Mouse (Mus musculus) gastrocnemius, postnatal 10 days (tissue): ENCODE results near the gene Usp36. TPM values are rescaled to one million over a fixed set of nuclear protein-coding genes. Genes with fewer than 3 reads are reported as not detected.
"Not testable (repeated sequence)": the region's sequence is repeated elsewhere in the genome, so short reads cannot be mapped to it uniquely, and the experiment has no call there.

ENCODE experiments used
- DNase-seq: peaks from one replicate; pipeline ENCODE4 v3.0.0; 2021; ENCODE audit warnings: mixed read lengths
- long read RNA-seq, 2 experiments: library from polyadenylated mRNA; stranded (forward); transcript quantifications; one replicate each; pipeline ENCODE4 v2.0.0; 2021
- total RNA-seq, 2 experiments: library from RNA; stranded (reverse); gene quantifications; 2 replicates each; pipeline ENCODE4 v1.2.3; 2021

The Usp36 gene
- total RNA-seq, result 10 to 100 TPM in 1 of 2 experiments, 1 to 10 TPM in 1; 9.7 to 14.1 TPM
- long read RNA-seq, experiment 1, partial matches to known transcripts, result 1 of 3 reads
- long read RNA-seq, experiment 1, other reads (novel, unspliced or antisense), result 2 of 3 reads
- long read RNA-seq, experiment 2, partial matches to known transcripts, result 2 of 3 reads
- long read RNA-seq, experiment 2, other reads (novel, unspliced or antisense), result 1 of 3 reads

DNA sequence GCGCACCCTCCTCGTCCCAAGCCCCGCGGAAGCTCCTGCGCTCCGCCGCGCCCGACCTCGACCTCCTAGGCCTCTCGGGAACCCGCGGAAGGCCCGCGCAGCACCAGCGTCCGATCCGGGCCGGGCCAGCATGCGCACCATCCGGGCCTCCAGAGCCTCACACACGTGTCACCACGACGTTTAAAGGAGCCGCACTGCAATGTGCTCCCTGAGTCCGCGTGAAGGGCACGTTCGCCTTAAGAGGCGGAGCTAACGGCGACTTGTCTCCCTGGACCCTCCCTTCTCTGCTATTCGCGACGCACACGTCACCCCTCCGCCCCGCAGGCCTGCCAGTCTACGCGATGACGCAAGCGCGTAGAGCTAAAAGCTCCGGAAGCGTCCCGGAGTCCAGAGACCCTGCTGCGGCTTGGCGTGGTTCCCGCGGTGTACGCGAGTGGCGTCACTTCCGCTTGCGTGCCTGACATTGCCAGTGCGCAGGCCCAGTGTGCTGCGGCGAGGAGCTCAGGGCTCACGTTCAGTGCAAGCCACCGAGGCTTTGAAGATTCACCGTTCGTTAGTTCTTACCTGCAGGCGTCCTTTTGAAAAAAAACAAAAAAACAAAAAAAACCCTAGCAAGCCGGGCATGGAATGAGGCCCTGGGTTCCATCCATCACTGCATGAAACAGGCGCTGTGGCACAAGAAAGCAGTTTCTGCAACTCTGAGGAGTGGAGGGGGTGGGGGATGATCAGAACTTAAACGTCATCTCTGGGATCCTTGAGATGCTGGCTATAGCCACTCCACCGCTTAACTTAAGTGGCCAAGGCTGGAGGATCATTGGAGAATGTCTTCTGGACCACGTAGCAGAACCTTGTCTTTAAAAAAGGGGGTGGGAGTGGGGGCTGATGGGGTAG lies at the start of gene Usp36:
Gene Usp36, minus strand, starts transcription at position 246 of the 891 bp plus-strand sequence.
- DNase-seq, result peak; percentile 100

DNA sequence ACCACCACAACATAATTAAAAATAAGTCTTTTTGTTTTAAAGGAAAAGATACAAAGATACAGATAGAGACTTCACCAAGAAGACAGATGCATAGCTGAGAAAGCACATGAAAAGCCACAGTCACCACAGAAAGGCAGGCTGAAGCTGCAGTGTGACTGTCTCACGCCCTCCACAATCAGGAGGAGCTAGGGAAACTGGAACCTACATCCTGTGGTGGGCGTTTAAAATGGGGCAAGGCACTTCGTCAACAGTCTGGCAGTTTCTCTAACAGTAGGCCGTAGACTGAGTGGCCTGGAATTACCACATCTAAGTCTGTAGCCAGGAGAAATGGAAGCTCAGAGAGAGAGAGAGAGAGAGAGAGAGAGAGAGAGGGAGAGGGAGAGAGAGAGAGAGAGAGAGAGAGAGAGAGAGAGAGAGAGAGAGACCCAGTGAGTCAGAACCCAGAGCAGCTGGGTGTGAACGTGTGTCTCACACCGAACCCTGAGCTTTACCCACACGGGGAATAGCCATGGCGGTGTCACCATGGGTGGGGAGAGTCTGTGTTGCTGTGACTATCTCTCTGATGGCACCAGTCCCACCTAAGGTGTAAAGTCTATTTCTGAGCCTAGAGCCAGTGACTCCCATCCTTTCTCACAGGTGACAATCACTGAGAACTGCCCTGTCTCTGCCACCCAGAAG lies 47.6 kb upstream of the Usp36 start:
- DNase-seq, result no peak

DNA sequence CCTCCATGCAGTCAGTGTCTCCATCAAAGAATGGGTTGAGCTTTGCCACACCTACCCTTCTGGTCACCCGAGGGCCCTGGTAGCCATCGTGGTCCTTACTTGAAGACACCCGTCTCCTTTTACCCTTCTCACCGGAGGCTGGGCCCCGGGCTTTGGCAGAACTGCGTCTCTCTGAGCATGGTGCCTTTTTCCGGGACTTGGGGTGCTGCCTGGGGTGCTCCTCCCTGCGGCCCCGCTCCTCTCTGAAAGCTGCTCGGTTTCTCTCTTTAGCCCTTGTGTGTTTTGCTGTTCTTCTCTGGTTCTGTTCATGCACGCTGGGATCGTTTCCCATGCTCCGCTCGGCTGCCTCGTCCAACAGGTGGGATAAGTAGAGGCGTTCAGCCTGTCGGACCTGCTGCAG lies 43.4 kb upstream of the Usp36 start:
- no peak for DNase-seq

DNA sequence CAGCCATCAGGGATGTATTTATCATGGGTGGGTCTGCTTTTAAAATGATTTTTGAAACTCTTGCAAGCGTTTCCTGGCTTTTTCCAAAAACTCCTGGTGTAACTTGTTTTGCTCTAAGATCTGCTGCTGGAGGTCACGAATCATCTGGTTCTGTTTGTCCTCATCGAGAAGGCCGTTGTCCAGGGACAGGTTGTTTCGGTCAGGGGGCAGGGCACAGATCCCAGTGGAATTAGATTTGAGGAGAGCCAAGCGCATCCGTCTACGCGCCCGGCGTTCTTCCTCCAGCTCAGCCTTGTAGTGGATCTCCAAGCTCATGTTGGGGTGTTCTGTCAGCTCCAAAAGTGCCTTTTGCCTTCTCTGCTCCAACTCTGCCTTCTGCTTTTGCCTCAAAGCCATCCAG lies 42.3 kb upstream of the Usp36 start:
- DNase-seq, result no peak

DNA sequence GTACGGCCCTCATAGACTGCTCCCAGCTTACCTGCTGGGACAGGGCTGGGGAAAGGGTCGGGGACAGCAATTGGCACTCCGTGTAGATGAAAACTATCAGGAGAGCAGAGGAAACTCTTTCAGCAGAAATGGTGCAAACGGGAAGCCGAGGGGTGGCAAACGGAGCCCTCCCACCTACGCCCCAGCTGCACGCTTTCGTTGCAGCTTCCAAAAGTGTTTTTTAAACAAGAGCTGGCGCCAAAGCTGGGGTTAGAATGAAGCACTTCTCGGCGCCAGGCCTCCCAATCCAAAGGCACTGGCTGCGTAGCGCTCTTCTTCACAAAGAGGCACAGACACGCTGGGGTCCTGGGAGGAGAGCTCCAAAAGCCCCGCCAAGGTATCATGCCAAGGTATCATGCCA lies 40.7 kb upstream of the Usp36 start:
- no peak for DNase-seq

DNA sequence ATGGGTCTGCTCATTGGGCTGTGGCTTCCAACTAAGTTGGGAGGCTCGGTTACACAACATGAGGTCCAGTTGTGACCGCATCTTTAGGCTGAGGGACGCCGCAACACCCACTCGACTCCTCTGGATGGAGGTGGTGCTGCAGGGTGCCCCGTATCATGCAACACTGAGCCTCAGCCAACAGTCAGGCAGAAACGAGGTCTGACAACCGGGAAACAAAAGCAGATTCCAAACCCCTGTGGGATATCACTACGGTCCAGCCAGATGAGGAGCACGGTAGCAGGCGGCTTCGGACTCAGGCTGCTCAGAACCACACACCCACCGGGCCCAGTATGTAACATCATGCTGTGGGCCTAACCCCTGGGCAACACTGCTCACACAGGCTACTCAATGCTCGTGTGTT lies 40.3 kb upstream of the Usp36 start:
- no peak for DNase-seq

DNA sequence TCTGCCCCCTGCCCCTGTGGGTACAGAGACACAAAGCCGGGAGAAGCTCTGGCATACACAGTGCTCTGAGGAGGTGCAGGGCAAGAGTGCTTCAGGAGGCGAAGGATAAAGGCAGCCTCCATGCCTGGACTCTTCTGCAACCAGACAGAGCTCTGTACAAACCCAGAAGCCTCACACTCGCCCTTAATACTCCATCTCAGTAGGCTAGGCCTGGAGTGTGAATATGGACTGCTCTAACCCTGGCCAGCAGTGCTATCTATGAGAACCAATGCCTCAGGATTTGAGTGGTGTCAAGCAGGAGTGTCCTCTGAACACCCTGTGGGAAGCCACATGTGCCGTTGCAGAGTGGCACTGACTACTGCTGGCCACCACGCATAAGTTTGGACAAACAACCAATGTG lies 38.9 kb upstream of the Usp36 start:
- no peak for DNase-seq

DNA sequence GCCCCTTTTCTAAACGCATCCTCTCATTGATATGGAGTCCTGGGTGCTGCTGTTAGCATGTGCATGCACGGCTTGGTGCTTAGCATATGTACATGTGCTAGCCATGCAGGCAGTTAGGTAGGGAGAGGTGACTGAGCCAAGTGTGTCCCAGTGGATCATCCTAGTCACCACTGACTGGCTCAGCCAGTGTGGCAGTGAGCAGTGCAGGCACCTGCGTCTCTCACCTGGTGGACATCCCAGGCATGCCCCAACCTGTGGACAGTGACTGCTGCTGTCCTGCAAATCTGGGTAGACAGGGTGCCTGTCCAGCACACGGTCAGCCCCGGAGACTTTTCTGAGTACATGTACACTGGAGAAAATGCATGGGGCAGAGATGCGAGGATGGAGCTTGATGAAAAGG lies 38.5 kb upstream of the Usp36 start:
- no peak for DNase-seq

DNA sequence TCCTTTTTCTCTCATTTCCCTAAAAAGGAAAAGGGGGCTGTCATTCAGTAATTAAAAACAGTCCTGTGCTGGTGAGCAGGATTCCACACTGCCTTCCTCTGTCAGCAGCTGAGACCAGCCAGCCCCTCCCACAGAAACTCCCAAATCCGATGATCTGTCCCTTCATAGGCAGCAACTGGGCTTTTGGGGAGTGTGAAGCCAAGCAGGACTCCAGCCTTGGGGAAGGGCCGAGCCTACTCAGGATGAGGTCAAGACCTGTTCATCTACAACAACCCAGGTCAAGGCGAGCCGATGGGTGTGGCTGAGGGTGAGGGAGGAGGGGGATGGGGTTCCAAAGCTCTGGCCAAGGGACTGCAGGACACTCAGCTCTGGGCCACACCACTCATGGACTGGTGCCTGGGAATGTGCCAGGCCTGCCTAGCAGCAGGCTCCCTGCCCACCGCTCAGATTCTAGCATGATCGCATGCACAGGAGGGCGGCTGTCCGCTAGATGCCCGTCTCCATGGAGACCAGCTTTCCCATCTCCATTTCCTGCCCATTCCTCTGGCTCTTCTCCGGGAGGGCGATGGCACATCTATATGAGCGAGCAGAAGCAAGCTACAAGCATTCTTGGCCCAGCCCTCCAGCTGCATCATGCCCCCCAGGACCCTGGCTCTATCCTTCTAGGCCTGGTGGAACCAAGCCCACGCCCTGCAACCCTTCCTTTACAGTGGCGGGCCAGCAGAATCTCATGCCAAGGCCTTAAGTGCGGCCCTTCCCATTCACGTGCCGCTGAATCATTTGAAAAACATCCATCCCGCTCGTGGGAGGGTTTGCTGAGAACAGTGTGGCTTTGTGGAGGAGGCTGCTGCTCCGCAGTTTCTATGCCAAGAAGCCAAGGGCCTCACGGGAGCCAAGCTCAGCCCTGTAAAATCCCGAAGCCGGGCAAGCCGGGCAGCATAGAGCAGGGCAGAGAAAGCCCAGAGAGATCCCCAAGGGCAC lies 37.2 kb upstream of the Usp36 start:
- DNase-seq, result peak; percentile 66

DNA sequence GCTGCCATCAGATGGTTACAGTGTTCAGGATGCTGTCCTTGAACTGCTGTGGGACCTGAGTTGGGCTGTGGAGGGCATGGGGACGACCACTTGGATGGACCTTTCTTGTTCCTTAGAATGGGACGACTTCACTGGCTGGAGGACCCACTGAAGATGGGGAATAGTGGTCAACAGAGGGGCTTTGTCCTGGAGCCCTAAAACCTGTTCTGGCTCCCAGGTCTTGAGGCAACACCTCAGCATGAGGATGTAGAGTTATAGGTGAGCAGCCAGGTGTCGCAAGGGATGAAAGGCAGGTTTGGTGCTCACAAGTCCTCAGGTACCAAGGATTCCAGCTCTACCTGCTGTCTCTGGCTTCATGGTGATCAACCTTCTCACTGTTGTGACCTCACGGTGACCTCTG lies 36.4 kb upstream of the Usp36 start:
- no peak for DNase-seq

DNA sequence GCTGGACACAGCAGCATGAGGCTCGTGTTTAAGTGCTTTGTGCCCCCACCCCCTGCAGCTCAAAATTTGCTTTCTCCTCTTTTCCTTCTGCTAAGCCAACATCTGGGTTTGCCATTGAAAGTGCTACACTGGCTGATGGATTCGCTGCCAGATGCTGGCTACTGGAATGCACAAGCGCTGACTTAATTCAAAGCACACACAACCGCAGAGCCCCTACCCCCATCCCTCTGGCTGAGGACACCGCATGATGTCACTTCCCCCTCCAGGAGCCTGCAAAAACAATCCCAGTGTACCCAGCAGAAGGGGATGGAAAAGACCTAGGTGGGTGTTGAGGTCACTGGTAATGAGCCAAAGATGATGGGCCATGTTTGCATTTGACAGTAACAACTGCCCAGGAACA lies 34.5 kb upstream of the Usp36 start:
- no peak for DNase-seq

DNA sequence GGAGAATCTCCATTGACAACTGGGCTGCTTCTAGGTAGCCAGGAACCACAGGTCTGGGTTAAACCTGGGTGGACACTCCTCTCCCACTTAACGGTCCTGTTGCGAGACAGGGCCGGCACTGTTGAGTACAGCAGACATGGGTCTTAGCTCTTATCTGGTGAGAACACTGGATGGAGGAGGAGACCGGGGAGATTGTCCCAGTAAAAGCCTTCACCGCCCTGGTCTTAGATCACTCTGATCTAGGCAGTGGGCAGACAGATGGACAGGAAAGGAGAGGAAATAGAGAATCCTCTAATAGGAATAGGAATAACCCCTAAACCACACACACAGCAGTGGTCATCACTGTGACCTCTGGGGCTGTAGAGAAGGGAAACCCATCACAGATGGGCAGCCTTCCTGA lies 33.9 kb upstream of the Usp36 start:
- DNase-seq, result no peak

DNA sequence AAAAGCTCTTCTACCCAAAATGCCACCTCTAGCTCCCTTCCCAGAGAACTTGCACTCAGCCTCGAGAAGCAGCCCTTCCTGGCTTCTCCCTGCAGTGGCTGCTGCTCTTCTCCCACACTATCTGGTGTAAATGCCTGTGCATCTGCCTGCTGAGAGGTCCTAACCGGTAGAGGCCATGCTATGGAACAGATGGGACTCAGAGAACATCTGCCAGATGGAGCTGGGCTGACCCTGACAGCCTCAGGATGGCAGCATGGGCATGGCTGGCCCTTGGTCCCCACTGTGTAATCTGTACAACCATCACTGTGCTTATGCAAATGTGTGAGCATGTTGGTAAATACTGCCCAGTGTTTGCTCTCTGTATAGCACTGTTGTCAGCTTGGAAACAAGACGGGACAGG lies 32.6 kb upstream of the Usp36 start:
- DNase-seq, result no peak

DNA sequence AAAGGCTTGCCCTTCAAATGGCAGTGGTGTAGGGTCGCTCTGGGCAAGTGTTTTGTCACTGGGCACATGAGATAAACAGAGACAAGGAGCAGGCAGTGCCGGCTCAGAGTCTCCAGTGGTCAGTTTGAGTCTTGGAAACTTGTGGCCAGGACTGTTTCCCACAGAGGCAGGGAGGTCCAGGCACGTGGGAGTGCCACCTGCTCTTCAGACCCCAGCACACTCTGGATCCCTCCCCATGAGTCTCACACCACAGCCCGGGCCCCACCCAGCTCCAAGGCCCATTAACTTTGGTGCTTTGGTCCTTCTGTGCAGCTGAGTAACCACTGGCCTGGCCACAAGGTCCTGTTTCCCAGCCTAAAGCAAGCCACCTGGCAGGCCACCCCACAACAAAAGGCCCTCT lies 31.9 kb upstream of the Usp36 start:
- no peak for DNase-seq

DNA sequence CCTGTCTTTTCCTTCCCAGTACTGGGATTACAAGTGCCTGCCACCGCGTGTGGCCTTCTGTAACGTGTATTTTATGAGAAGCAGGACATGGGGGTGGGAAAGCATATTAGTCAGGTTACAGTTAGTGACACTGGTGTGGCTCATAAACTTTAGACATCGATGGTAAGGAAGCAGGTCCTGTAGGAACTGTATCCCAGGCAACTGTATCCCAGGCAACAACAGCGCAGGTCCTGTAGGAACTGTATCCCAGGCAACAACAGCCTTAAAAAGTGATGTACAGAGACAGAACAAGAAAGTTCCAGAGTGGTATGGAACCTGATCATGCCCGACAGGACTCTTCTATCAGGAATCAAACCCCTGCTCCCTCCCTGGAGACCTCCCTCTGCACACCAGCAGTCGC lies 31.5 kb upstream of the Usp36 start:
- DNase-seq, result no peak

DNA sequence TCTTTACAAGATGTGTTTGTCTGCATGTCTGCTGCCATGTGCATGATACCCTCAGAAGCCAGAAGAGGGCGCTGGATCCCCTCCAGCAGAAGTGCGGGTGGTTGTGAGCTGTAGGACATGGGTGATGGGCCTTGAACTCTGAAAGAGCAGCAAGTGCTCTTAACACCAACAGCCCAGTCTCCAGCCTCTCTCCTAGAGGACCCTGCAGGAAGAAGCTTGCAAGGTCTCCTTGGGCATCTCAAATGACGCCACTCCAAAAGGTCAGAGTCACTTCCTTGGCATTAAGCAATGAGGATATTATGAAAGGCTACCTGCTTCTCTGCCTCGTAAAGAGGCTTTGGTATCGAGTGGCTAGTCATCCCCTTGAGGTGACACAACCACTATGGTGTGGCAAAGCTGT lies 28.6 kb upstream of the Usp36 start:
- DNase-seq, result peak; percentile 61

DNA sequence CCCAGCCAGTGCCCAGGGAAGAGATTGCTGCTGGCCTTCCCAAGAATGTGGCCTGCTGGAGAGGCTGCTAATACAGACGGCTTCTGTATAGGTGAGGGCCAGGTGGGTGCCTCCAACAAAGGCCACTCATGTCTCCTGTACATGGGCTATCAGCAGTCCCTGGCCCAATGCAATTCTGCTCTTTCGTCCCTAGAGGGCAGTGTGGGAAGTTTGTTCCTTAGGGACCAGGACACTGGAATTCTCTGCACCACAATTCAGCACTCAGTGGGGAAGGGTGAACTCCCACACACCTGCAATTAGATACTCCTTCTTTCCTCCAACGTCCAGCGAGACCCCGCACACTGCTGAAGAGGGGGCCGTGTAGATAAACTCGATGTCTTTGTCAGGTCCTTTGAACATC lies 27.1 kb upstream of the Usp36 start:
- no peak for DNase-seq

DNA sequence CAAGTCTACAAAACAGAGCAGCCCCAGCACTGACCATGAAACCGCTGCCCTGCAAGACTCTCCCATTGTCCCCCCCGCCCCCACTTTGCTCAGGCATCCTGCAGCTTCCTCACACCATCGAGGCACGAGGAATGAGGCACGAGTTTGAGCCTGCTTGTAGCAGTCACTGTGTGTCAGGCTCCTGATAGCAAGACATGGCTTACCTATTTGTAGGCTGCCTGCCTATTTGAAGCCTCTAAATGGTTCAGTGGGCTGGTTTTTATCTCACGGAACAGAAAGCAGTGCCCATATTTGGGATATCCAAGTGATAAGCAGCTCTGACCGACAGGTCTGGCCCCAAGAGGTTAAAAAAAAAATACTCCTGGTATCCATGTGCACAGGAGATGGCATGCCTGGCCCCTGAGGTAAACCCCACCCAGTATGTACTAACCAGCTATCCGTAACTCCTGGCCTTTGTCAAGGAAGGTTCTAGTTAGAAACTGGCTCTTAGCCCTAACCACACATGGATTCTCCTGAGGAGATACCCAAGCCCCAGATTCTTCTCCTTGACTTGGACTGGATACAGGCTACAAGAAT lies 26.3 kb upstream of the Usp36 start:
- DNase-seq, result no peak

DNA sequence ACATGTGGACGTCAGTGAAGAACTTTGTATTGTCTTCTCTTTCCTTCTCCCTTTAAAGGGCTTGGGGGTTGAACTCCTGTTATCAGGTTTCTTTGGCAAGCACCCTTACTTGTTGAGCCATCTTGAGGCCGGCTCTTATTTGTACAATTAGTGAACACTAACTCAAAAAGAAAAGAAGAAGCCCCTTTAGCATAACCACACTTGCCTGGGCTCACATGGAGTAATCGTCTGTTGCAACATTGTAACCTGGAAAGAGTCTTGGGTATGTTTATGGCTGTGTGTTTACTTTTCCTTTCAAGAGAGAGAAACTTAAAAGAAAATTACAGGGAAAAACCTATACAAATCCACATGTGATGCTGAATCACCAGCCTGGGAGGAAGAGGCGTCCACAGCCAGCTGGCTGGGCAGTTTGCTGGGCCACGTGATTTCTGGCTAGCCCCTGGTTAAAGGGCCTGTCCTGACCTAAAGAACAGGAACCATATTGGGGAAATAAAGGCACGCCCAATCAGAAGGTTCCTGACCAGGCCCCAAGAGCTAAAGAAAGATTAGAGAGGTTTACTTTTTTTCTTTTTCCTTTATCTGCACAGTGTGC lies 22.2 kb upstream of the Usp36 start:
- DNase-seq, result no peak

DNA sequence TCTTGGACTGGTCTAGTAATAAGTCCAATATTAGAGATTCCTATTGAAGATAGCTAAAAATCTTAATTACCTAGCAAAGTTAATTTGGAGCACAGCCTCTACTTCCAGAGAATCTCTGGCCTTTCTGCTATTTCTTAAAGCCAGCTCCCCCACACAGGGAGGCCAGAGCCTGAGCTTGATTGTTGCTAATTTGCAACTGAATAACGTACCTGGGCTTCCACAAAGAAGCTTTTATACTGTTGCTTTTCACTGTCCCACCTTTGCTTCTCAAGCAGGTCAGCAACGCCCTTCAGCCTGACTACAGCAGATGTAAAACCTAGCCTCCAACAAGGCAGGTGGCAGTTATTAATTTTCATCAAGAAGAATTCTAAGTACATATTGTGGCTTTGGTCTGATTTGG lies 17.9 kb upstream of the Usp36 start:
- not testable (repeated sequence) for DNase-seq

DNA sequence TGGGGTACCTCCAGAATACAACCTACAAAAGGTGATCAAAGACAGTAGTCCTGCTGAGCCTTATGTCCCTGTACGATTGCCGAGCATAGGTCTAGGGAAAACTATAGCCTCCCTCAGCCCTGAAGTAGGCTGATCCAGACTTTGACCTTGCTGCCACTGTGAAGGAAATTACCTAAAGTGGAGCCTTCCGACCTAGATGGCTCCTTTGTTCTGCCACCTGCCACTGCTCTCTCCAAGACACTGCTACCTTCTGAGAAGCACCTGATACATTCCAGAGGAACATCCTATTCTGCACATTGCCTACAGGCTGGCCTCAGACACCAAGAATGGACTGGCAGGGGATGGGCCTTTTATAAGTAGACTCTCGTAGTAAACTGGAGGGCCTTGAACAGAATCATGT lies 13.9 kb upstream of the Usp36 start:
- DNase-seq, result not testable (repeated sequence)
